ENCODE assay signal across 17 mouse cellular contexts in genomic region chr2:46440038-46440437, GRCm38 (mm10).
"Had no signal": no experiment of that assay in that cellular context is flagged by ENCODE, and none has a peak within 500 bp of the region (broad histone marks: within the 10 kb centered on the region; RNA-seq: fewer than 3 reads in every experiment).

No protein-coding gene starts in this region.

- H3K27ac ChIP-seq: neural tube, embryonic 12.5 days; neural tube, embryonic 13.5 days; neural tube, embryonic 15.5 days; stomach, embryonic 15.5 days; stomach, postnatal 0 days had no signal

- H3K4me3 ChIP-seq: neural tube, embryonic 12.5 days; neural tube, embryonic 13.5 days; neural tube, embryonic 15.5 days; stomach, embryonic 15.5 days had no signal

- H3K27me3 ChIP-seq: neural tube, embryonic 12.5 days; neural tube, embryonic 13.5 days; neural tube, embryonic 15.5 days; stomach, embryonic 15.5 days had no signal

- H3K9ac ChIP-seq: neural tube, embryonic 12.5 days; neural tube, embryonic 13.5 days; neural tube, embryonic 15.5 days; stomach, embryonic 15.5 days had no signal

- DNase-seq: retina, postnatal 1 day; right cerebral cortex, adult 18-20 months; right cerebral cortex, postnatal 14 days; right cerebral cortex, postnatal 25 days; right cerebral cortex, postnatal 4 days; spleen, adult 18-20 months; thymus, adult 18-20 months; thymus, adult 2 months; thymus, postnatal 14 days; thymus, postnatal 25 days; thymus, postnatal 36 days; thymus, postnatal 4 days had no signal

- H3K9me3 ChIP-seq: neural tube, embryonic 12.5 days; neural tube, embryonic 13.5 days; neural tube, embryonic 15.5 days; stomach, embryonic 15.5 days had no signal

- H3K36me3 ChIP-seq: neural tube, embryonic 12.5 days; neural tube, embryonic 13.5 days; neural tube, embryonic 15.5 days; stomach, embryonic 15.5 days had no signal
